Mouse (Mus musculus): ENCODE data around the gene E130309D02Rik. TPM values are rescaled to one million over a fixed set of nuclear protein-coding genes. Genes with fewer than 3 reads are reported as not detected.

E130309D02Rik gene
- total RNA-seq, 4 experiments from 2014 or later, result 21.7 to 24.7 (median 23.3) TPM

DNA sequence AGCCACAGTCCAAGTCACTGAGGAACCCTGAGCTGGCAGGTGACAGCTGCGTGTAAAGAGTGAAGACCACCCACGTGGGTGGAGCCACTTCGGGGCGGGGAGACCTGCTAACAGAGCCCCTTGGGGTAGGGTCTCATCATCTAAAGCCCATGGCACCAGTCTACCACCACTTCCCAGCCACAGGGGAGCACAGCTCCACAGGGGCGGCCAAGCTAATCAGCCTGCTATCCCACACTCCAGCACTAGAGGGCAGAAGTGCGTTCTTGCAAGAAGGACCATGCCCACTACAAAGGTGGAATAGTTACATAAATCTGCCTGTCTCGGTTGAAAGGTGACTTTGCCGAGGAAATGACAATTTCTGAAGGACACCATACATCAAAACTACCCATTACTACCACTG lies 3.3 kb downstream of the E130309D02Rik start:
- DNase-seq (ENCODE audit: low spot score in 2 of 2), result peak; percentile 33 to 73

DNA sequence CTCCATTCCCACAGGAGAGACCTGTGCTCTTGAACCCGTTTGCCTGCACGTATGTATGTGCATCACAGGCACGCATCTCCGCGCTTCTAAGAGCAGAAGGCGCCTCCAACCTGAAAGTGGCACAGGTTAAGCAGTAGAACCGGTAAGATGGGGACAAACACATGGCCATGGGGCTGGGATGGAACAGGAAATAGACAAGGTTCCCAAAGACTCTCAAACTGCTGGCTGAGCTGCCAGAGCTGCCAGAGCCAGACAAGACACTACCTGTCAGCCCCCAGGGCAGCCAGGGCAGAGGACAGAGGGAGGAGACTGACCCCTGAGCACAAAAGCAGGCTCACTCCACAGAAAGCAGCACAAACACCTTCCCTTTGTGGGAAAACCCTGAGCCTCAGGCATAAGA lies 5.2 kb downstream of the E130309D02Rik start:
- no peak for DNase-seq (ENCODE audit: low spot score in 2 of 2)

DNA sequence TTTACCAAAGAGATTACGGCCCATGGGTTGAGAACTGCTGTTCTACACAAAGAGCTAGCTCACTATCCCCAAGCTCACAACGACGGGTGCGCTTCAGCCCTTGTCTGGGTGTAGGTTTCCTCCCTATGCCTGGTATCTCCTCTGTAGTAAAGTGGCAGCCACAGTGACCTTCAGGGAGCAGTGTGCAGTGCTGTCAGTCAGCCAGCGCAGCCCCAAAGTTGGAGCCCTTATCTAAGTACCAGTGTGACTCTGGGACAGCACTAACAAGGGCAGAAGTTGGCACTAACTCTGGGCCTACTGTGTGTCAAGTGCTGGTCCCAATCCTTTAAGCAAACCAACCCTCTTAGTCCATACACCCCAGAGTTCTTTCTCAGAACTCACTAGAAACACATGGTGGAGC lies 6.3 kb downstream of the E130309D02Rik start:
- no peak for DNase-seq (ENCODE audit: low spot score in 2 of 2)

DNA sequence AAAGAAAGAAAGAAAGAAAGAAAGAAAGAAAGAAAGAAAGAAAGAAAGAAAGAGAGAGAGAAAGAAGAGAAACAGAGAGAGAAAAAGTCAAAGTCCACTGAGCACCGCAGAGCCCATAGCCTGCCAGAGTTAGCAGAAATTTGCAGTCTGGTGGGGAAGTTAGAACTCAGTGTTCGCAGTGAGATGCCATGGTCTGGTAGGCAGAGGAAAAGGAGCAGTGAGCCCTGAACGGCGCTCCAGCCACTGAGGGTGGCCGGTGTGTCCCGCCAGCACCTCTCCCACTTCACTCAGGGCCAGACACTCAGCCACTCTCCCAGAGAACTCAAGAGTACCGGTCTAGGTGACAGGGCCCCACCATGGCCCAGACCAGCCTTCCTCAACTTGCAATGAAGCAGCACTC lies 10.9 kb downstream of the E130309D02Rik start:
- no peak for DNase-seq (ENCODE audit: low spot score in 2 of 2)

DNA sequence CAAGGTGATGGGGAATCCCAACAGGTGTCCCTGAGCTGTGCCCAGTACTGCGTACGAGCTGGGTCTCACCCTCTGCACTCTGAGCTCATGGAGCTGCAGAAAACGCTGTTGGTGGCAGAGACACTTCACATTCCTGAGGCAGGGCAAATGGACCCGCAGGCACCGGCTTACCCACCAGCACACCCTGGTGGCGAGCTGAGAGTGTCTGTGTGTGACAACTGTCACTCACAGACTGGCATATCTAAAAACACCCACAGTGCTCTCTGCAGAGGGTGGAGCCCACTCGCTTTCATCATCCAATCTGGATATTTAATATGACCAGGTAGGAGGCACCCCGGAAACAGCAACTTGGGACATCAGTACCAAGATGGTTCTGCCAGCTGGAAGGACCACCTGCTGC lies 13.9 kb downstream of the E130309D02Rik start:
- DNase-seq (ENCODE audit: low spot score in 2 of 2), result no peak

DNA sequence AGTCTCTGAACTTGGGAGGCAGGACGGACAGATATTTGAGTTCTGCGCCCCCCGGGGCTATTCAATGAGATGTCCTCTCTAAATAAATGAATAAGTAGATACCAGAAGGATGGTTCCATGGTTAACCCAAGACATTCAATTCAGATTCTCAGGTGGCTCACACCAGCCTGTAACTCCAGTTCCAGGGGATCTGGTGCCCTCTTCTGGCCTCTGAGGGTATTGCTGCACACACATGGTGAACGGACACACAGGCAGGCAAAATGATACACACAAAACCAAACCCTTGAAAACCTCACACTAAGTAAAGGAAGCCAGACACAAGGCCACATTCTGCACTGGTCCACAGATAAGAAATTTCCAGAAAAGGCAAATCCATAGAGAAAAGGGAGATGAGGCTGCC lies 15.5 kb downstream of the E130309D02Rik start:
- peak in 1 of 2 experiments; percentile 49 for DNase-seq (ENCODE audit: low spot score in 2 of 2)

DNA sequence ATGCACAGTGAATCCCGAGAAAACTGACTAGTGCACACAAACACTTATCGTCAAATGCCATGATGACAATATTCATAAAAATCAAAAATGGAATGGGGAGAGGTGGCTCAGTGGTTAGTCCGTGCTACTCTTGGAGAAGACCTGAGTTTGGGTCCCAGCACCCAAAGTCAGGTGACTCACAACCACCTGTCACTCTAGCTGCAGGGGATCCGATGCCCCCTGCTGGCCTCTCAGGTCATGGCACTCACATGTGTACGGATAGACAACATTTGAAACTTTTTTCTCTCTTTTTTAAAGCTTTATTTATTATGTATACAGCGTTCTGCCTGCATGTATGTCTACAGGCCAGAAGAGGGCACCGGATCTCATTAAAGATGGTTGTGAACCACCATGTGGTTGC lies 16.8 kb downstream of the E130309D02Rik start:
- DNase-seq (ENCODE audit: low spot score in 2 of 2), result no peak

DNA sequence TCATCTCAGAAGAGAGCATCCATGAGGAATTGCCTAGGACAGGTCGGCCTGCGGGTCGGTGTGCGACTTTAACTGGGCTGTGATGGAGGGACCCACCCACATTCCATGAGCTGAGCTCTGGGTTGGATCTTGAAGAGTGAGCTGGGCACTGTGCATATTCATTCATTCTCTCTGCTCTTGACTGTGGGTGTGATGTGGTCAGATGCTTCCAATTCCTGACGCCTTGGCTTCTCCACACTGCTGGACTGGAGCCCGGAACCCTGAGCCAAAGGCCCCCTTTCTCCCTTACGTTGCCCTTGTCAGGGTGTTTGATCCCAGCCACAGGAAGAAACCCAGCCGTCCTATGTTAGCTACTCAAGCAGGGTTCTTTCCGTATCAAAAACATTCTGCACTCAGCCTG lies 17.2 kb downstream of the E130309D02Rik start:
- DNase-seq (ENCODE audit: low spot score in 2 of 2), result no peak

DNA sequence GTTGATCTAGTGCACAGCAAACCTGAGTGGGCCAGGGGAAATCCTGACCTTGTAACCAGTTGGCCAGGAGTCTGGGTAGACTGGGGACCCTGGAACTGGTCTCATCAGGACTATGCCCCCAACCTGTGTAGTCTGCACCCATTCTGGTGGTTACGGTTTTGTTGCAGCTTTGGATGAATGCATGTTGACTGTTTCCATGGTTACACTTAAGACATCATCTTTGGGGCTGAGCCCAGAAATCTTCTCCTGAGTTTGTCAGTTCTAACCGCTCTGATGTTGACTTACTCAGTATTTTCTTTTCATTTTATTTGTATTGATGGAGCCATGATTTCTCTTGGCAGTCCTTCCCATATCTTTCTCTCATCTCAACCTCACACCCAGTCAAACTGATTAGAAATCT lies 19.8 kb downstream of the E130309D02Rik start:
- no peak for DNase-seq (ENCODE audit: low spot score in 2 of 2)

DNA sequence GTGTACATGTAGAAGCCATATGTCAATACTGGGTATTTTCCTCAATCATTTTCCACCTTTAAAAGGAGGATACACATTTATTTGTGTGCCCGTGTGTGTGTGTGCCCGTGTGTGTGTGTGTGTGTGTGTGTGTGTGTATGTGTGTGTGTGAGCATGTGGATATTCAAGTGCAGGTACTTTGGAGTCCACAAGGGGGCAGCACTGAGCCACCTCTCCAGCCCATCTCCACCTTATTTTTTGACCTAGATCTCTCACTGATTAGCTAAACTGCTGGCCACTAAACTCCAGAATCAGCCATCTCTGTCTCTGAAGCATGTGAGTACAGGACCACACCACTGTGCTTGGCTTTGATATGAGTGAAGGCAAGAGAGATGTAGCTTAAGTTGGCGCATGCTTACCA lies 20.3 kb downstream of the E130309D02Rik start:
- no peak for DNase-seq (ENCODE audit: low spot score in 2 of 2)

DNA sequence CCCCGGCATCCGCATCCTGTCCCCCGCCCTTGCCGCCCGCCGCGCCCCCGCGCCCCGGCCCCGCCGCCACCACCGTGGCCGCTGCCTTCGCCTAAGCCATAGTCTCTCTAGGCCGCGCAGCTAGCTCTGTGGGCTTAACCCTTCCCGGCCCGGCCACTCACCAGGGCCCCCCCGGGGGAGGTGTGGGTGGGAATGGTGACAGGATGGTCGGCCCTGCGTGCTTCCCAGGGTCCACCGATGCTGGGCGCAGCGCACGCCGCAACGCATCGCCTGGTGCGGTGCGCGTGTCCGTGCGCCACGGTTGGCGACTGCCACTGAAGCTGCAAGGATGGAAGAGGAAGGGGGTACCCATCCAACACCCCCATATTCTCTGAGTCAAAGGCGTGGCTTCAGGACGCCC lies 21.8 kb downstream of the E130309D02Rik start, which contains the start of gene Zfp853:
Zfp853 (minus strand) TSS at position 220 of the 400 bp plus-strand sequence.
- DNase-seq (ENCODE audit: low spot score in 2 of 2), result no peak

DNA sequence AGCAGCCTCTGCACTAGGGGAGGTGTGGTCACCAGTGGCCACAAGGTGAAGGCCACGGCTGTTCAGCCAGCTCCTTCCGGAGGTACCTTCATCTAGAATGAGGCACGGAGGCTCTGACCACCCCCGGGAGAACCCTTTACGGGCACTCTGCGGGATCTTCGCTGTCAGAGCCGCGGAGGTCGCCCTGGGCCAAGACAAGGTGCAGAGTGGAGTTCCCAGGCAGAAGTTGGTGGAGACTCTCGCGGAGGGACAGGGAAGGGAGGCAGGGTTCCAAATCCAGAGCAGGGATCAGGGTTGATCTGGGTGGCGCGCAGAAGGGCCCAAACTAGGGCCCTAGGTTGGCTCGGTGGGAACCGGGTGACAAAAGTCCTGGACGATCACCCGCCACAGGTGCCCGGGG lies 22.3 kb downstream of the E130309D02Rik start:
- no peak for DNase-seq (ENCODE audit: low spot score in 2 of 2)

DNA sequence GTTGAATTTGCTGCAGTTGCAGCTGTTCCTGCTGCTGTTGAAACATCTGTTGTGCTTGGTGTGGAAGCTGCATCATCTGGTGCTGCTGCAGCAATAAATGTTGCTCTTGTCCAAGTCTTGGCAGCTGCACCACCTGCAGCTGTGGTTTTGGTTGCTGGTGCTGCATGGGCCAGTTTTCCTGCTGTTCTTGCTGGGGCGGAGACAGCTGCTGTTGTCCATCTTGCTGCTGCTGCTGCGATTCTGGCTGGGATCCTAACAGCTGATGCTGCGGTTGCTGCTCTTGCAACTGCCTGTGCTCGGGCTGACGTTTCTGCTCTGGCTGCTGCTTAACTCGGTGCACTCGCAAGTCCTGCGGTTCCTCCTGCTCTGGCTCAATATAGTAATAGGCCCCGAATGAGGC lies 25.9 kb downstream of the E130309D02Rik start:
- DNase-seq (ENCODE audit: low spot score in 2 of 2), result no peak

DNA sequence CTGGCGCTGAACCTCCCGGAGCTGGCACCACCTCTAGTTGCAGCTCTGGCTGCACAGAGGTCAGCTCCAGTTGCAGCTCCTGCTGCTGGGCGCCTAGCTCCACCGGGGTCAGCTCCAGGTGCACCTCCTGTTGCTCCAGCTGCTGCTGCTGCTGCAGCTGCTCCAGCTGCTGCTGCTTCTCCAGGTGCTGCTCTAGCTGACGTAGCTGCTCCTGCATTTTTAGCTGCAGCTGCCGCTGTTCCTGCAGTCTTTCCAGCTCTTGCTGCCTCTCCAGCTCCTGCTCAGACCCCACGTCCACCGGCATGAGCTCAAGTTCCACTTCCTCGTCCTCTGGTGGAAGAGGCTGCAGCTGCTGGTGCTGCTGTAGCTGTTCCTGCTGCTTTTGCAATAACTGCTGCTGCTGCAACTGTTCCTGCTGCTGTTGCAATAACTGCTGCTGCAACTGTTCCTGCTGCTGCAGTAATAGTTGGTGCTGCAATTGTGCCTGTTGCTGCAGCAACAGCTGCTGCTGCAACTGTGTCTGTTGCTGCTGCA lies 26.7 kb downstream of the E130309D02Rik start:
- DNase-seq (ENCODE audit: low spot score in 2 of 2), result no peak

DNA sequence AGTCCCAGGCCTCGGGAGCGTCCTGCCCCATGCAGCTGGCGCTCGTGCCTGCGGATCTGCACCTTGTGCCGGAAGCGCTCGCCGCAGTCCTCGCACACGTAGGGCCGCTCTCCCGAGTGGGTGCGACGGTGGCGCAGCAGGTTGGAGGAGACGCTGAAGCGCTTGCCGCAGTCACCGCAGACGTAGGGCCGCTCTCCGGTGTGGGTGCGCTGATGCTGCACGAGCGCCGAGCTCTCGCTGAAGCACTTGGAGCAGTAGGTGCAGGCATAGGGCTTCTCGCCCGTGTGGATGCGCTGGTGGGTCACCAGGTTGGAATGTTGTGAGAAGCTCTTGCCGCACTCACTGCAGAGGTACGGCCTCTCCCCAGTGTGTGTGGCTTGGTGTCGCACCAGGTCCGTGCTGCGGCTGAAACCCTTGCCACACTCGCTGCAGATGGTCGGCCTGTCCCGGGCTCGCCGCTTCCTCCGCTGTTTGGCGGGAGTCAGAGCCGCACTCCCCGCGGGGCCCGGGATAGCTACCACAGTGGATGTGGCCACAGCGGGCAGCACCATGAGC lies 27.3 kb downstream of the E130309D02Rik start:
- DNase-seq (ENCODE audit: low spot score in 2 of 2), result no peak

DNA sequence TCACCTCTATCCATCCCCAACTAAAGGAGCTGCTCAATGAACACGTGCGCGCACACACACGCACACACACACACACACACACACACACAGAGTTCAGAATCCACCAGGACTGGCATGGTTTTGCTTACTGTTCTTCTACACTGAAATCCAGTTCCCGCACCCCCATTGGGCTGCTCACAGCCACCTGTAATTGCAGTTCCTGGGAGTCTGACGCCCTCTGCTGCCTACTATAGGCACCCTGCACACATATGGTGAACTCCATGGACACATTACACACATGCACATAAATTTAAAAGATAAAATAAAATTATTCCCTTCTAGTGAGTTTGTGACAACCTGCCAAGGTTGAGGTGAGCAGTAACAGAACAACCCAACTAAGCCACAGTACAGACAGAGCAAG lies 30.4 kb downstream of the E130309D02Rik start:
- no peak for DNase-seq (ENCODE audit: low spot score in 2 of 2)

DNA sequence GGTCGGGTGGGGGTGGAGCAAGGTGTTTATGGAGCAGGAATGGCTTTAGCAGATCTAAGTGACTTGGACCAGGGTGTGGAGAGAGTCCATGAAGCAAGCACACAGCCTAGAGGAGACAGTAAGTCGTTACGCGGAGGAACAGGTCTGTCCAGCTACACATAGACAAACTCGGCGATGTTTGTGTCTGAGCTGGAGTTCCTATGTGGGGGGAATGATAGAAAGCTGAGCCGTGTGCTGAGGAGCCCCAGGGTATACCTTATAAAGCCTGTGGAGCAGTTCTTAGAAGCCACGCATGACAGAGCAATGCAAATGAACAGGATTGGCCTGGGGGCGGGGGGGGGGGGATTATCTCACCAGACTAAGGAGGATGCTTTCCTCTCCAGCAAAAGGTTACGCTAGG lies 35.9 kb downstream of the E130309D02Rik start:
- DNase-seq (ENCODE audit: low spot score in 2 of 2), result no peak

DNA sequence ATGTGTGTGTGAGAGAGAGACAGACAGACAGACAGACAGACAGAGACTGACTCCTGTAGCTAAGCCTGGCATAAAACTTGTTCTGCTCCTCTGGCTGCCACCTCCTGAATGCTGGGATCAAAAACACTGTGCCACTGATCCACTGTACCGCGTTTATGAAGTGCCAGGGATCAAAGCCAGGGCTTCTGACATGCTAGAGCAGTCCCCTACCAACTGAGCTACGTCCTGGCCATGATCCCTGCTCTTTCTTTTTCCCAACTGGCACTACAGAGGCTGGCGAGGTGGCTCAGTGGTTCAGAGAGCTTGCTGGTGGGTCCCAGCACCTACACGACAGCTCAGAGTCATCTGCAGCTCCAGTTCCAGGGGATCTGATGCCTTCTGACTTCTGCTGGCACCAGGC lies 39.4 kb downstream of the E130309D02Rik start:
- no peak for DNase-seq (ENCODE audit: low spot score in 2 of 2)

DNA sequence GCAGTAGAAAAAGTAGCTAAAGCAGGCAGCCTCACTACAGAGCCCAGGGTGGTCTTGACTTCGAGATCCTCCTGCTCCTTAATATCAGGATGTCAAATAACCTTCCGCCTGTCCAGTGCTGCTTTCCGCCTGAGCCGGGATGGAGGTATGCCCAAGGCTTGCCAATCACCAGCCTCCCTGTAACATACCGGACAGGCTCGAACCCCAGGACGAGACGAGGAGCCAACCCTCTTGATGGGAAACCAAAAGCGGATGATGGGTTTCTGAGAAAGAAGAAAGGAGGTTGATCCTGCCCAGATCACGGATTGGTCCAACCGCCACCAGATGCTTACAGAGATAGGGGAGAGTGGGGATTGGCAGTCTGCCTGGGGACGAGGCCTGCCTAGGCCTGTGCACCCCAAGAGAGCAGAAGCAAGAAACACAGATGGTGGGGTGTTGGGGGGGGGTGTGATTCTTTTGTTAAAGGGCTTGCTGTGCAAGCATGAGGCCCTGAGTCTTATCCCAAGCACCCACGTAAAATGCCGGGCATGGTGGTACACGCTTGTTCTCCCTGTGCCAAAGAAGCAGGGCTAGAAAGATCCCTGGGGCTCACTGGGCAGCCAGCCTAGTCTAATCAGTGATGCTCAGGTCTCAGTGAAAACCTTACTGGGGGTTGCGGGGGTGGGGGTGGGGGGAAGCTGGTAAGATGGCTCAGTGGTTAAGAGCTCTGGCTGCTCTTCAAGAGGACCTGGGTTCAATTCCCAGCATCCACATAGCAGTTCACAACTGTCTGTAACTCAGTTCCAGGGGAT lies 42.4 kb downstream of the E130309D02Rik start:
- DNase-seq (ENCODE audit: low spot score in 2 of 2), result no peak

DNA sequence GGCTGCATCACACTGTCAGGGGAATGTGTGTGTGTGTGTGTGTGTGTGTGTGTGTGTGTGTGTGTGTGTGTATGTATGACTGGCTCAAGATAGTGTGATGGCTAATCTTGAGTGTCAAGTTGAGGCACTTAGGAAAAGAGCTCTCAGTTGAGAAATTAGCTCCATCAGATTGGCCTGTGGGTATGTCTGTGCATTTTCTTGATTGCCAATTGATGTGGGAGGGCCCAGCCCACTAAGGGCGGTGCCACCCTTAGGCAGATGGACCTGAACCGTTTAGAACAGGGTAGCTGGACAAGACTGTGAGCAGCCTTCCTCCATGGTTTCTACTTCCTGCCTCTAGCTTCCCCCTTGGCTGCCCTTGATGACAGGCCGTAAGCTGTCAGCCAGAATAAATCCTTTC lies 43.1 kb downstream of the E130309D02Rik start:
- no peak for DNase-seq (ENCODE audit: low spot score in 2 of 2)

DNA sequence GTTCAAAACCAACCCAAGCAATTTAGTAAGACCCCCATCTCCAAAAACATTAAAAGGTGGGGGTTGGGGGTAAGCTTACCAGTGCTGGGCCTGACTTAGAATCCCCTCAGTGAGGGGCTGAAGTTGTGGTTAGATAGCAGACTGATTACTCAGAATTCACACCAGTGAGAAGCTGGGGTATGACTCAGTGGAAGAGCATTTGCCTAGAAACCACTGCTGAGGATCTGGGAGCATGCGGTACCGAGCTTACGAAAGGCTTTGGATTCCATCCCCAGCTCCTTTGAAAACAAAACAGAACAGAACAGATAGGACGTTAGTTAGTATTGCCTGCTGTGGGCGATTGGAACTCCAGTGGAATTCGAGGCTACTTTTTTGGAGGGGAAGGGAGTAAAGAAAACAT lies 43.5 kb downstream of the E130309D02Rik start:
- DNase-seq (ENCODE audit: low spot score in 2 of 2), result no peak

DNA sequence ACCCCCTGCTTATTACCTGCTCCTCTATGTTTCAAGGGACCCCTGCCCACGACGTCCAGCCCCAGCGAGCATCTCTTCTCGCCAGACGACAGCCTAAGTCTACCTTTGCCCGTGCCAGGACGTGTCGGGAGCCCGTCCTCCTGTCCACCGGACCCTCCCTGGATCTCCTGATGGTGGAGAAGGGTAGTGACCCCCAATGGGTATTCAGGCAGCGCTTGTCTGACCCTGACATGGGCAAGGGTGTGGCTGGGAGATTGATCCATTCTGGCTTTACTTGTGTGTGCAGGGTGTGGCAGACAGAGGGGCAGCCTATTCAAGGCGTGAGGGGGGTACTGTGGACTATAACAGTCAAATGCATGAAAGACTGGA lies 45.0 kb downstream of the E130309D02Rik start:
- DNase-seq (ENCODE audit: low spot score in 2 of 2), result no peak
